Mouse (Mus musculus) erythroblast, embryonic 14.5 days (primary cell): ENCODE data around the gene Hspa4l. TPM values are rescaled to one million over a fixed set of nuclear protein-coding genes. Genes with fewer than 3 reads are reported as not detected.
A peak's percentile ranks its signal among the peaks of the same experiment; 100 is the strongest.

Source experiments
- H3K27me3 ChIP-seq: 2 replicates; pipeline ENCODE4 v1.6.1; 2012; ENCODE audit warnings: inconsistent platforms; ENCODE audit not compliant: control insufficient read depth
- H3K36me3 ChIP-seq: 2 replicates; pipeline ENCODE4 v1.6.1; 2012; ENCODE audit warnings: mild to moderate bottlenecking, inconsistent platforms; ENCODE audit not compliant: control insufficient read depth
- H3K4me1 ChIP-seq: 2 replicates; pipeline ENCODE4 v1.6.1; 2012; ENCODE audit warnings: inconsistent platforms; ENCODE audit not compliant: control insufficient read depth
- H3K4me3 ChIP-seq: replicated peaks from 2 replicates; pipeline ENCODE3; 2012; ENCODE audit warnings: moderate library complexity, mild to moderate bottlenecking, inconsistent platforms
- H3K9me3 ChIP-seq: 2 replicates; pipeline ENCODE4 v1.6.1; 2012; ENCODE audit warnings: low read length, inconsistent platforms, mixed read lengths; ENCODE audit not compliant: control insufficient read depth
- GATA1 ChIP-seq: IDR thresholded peaks from 2 replicates; pipeline ENCODE4 v1.6.1; 2012; ENCODE audit warnings: low read length, inconsistent platforms, mixed read lengths
- TAL1 ChIP-seq: IDR thresholded peaks from 3 replicates; pipeline ENCODE4 v1.6.1; 2012; ENCODE audit warnings: low read length, inconsistent platforms, mixed read lengths
- polyA plus RNA-seq: library from polyadenylated mRNA; stranded (reverse); fragments of >175 nt; gene quantifications from 2 replicates; pipeline ENCODE4 v1.2.3, GENCODE M21; 2012

Gene Hspa4l
- 0.32 and 0.66 TPM in 2 replicates for polyA plus RNA-seq

- no peak for TF ChIP-seq GATA1
- TF ChIP-seq TAL1, result no peak
- Histone ChIP-seq H3K9me3 (no peaks in the 10 kb centered on the region), H3K27me3 (peaks cover 6% of the 10 kb centered on the region), H3K36me3 (peaks cover 2% of the 10 kb centered on the region; the same call in 1 of the 2 replicates), H3K4me3 (peak within 1 kb of the TSS; percentile 90), H3K4me1 (peaks cover 28% of the 10 kb centered on the region)
Observed at GRCm38 (mm10) chr3:40744024-40744835, at the start of gene Hspa4l. Gene Hspa4l (plus strand): TSS chr3:40744495.

DNA sequence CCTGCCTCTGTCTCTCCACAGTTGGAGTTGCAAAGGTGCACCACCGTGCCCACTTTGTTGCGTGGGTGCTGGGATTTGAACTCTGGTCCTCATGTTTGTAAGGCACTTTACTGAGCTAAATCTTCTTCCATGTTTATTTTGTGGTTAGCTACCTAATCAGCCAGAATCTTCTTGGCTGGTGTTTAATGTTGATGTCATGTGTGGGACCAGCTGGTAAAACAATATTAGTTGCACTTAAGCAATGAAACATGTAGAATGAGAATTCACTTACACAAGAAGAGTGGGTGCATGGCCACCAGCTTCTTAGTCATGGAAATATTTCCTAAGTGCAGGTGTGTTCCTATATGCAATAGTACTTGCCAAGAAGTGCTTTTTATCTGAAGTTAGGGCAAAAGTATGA lies 49.1 kb upstream of the Hspa4l start:
- H3K36me3 ChIP-seq, result no peaks in the 10 kb centered on the region
- H3K4me3 ChIP-seq, result no peak overlapping the region
- no peaks in the 10 kb centered on the region for H3K27me3 ChIP-seq
- TF ChIP-seq GATA1, result no peak
- no peak for TF ChIP-seq TAL1
- peaks cover 4% of the 10 kb centered on the region; the same call in 1 of the 2 replicates for H3K4me1 ChIP-seq
- no peaks in the 10 kb centered on the region for H3K9me3 ChIP-seq

- no peaks in the 10 kb centered on the region for H3K36me3 ChIP-seq
- no peak overlapping the region for H3K4me3 ChIP-seq
- TF ChIP-seq GATA1 (no peak), TAL1 (no peak)
- peaks cover 4% of the 10 kb centered on the region; the same call in 1 of the 2 replicates for H3K4me1 ChIP-seq
- no peaks in the 10 kb centered on the region for H3K27me3 ChIP-seq
- no peaks in the 10 kb centered on the region for H3K9me3 ChIP-seq
Observed at GRCm38 (mm10) chr3:40698834-40699233, 45.5 kb upstream of the Hspa4l start.

DNA sequence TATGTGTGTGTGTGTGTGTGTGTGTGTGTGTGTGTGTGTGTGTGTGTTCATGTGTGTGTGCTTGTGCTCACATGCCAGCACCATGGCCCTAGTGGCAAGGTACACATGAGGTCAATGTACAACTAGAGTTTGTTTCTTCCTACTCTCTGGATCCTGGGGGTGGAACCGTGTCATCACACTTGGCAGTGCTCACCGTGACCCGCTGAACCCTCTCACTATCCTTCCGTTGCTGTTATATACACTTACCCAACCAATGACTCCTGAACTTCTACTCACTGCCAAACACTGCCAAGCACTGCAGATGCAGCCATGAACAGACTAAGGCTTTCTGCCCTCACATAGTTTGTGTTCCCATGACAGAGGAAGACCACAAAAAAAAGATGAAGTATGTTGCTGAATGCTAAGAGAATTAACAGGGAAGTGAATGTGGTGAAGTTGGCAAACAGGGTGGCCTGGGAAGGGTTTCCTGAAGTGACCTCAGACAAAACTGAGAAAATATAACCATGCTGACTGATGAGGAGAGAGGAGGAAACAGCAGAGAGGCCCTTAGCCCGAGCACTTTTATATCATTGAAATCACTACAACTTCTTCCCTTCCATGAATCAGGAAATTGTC lies 39.4 kb upstream of the Hspa4l start:
- H3K27me3 ChIP-seq, result no peaks in the 10 kb centered on the region
- no peak overlapping the region for H3K4me3 ChIP-seq
- H3K36me3 ChIP-seq, result no peaks in the 10 kb centered on the region
- peaks cover 7% of the 10 kb centered on the region; the same call in 1 of the 2 replicates for H3K9me3 ChIP-seq
- H3K4me1 ChIP-seq, result no peaks in the 10 kb centered on the region
- no peak for TF ChIP-seq TAL1
- no peak for TF ChIP-seq GATA1

DNA sequence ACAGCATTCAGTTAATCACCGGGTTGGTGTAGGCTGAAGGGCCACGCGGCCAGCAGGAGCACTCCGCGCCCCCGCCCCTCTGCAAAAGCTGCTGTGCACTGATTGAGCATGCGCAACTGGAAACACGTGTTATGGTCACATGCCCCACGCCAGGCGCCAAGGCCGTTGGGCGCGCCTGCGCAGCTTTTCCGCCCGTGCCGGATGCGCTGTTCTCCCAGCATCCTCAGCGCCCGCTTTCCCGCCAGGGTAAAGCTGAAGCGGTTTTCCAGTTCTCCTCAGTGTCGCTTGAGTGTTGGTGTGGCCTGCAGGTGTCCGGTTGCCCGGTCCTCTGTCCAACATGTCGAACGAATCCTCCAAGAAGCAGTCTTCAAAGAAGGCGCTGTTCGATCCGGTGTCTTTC lies 35.6 kb upstream of the Hspa4l start, which contains the start of gene Slc25a31:
Slc25a31 (plus strand) TSS at position 201 of the 400 bp plus-strand sequence.
- Histone ChIP-seq H3K4me1 (no peaks in the 10 kb centered on the region), H3K36me3 (no peaks in the 10 kb centered on the region), H3K9me3 (peaks cover 7% of the 10 kb centered on the region; the same call in 1 of the 2 replicates), H3K4me3 (no peak within 1 kb of the TSS), H3K27me3 (no peaks in the 10 kb centered on the region)
- no peak for TF ChIP-seq TAL1
- TF ChIP-seq GATA1, result no peak

- Histone ChIP-seq H3K4me1 (no peaks in the 10 kb centered on the region), H3K9me3 (no peaks in the 10 kb centered on the region), H3K36me3 (no peaks in the 10 kb centered on the region), H3K27me3 (no peaks in the 10 kb centered on the region), H3K4me3 (no peak overlapping the region)
- TF ChIP-seq GATA1 (no peak), TAL1 (no peak)
Observed at GRCm38 (mm10) chr3:40716056-40716455, 28.2 kb upstream of the Hspa4l start.

- H3K36me3 ChIP-seq, result no peaks in the 10 kb centered on the region
- H3K4me3 ChIP-seq, result no peak overlapping the region
- no peaks in the 10 kb centered on the region for H3K4me1 ChIP-seq
- H3K9me3 ChIP-seq, result no peaks in the 10 kb centered on the region
- no peaks in the 10 kb centered on the region for H3K27me3 ChIP-seq
- no peak for TF ChIP-seq GATA1
- TF ChIP-seq TAL1, result no peak
Observed at GRCm38 (mm10) chr3:40719022-40719421, 25.3 kb upstream of the Hspa4l start.

DNA sequence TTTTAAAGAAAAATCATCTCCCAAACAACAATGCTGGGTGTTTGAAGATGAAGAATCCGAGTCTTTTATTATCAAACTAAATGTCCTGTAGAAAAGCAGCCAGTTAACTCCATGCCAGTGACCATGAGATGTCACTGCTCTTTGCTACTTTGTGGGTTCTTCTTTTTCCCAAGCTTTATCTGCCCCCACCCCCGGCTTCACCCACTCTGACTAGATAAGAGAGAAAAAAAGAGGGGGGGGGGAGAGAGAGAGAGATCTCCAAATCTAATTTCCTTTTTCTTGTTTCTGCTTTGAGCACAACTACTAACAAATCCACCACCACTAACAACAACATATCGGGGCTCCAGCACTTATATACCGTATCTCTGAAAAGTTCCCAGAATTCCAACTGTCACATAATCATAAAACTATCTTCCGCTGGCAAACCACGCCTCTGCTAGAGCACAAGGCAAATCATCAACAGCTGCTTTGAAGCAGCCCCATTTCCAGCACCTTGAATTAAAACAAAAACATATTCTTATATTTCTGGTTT lies 5.8 kb upstream of the Hspa4l start:
- Histone ChIP-seq H3K36me3 (no peaks in the 10 kb centered on the region), H3K4me1 (peaks cover 10% of the 10 kb centered on the region), H3K4me3 (no peak overlapping the region), H3K9me3 (no peaks in the 10 kb centered on the region), H3K27me3 (peaks cover under 1% of the 10 kb centered on the region; the same call in 1 of the 2 replicates)
- no peak for TF ChIP-seq TAL1
- no peak for TF ChIP-seq GATA1

- TF ChIP-seq TAL1 (no peak), GATA1 (peak; percentile 32; the same call in 1 of the 2 replicates)
- peaks cover 28% of the 10 kb centered on the region for H3K4me1 ChIP-seq
- H3K36me3 ChIP-seq, result peaks cover 3% of the 10 kb centered on the region
- peaks cover 6% of the 10 kb centered on the region for H3K27me3 ChIP-seq
- H3K4me3 ChIP-seq, result peak overlapping the region; percentile 90
- no peaks in the 10 kb centered on the region for H3K9me3 ChIP-seq
Observed at GRCm38 (mm10) chr3:40744836-40745660, 753 bp downstream of the Hspa4l start.
